Mouse (Mus musculus): ENCODE measurements around the gene Tbx1.
A peak's percentile ranks its signal among the peaks of the same experiment; 100 is the strongest.

GRCm38 (mm10) chr16:18625791-18626311 lies 35.4 kb upstream of the Tbx1 start:
- no peak for TF ChIP-seq POLR2A (IDR thresholded peaks at IDR 0.05; ENCODE audit: control insufficient read depth, low read depth, low read length)
- TF ChIP-seq CTCF (IDR thresholded peaks at IDR 0.05; ENCODE audit: control insufficient read depth, insufficient read depth, insufficient replicate concordance, low read depth, low read length), result 0 out of 2 replicates have a peak, but pooled peaks have one; percentile 0

Measured in testis, adult 2 months (tissue).